Comparison of ENCODE assay signal across 8 mouse cellular contexts in the genomic region with DNA sequence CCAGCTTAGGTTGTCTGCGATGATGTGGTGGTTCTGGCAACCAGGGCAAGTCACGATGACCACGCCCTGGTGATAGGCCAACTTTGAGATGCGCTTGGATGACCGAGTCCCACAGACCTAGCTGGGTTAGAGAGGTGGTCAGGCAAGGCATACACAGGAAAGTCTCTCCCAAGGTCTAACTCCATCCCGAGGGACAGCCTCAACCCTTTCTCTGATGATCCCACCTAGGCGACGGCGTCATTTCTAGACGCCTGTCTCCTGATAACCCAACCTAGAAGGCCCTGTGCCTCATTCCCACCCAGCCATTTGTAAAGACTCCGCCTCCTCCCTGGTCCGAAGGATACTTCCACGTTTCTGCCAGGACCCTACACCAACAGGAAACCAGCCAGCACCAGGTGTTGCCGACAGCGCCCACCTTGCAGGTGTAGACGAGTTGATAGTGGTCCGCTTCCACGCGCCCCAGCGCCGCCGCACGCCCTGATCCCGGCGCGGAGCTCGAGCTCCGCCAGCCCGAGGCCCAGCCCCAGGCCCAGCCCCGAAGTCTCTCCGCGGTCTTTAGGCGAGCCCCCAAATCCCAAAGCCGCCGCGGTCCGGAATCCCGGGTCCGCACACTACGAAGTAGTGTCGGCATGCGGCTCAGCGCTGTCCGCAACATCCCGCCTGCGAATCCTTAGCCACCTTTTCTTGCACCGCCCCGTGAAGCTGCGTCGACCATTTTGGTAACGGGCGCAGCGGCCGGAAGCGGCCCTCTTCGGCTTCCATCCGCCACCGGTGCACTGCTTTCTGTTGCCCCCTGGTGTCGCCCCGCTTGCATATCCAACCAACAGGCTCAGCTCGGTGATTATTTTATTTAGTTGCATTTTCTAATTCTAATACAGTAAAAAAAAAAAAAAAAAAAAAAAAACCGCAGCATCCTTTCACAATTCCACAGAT. TPM values are rescaled to one million over a fixed set of nuclear protein-coding genes. Genes with fewer than 3 reads are reported as not detected.
DNase-seq lines count a peak whose midpoint lies in the region; ATAC-seq and TF ChIP-seq lines count a peak whose summit lies in the region.

A gene (minus strand): TSS at position 753 of the 933 bp plus-strand sequence.

- peaks cover 34% of the 10 kb centered on the region for H3K36me3 ChIP-seq in embryonic facial prominence, embryonic 15.5 days
- peaks cover 35% of the 10 kb centered on the region for H3K36me3 ChIP-seq in kidney, embryonic 14.5 days (ENCODE audit: control insufficient read depth, insufficient read depth, low read length)
- peaks cover 39% of the 10 kb centered on the region for H3K36me3 ChIP-seq in limb, embryonic 15.5 days

- WGBS in bone marrow, adult 2 months = under 1% methylated on average over 62 of the region's 62 CpGs
- WGBS in embryonic facial prominence, embryonic 15.5 days = 2% methylated on average over 62 of the region's 62 CpGs
- WGBS in kidney, embryonic 14.5 days = 2% methylated on average over 62 of the region's 62 CpGs
- 3% methylated on average over 62 of the region's 62 CpGs for WGBS in limb, embryonic 15.5 days

- H3K4me3 ChIP-seq in bone marrow, adult 2 months (replicated peaks; ENCODE audit: control insufficient read depth, low read depth, low read length) = peak within 1 kb of the TSS; percentile 91
- peak within 1 kb of the TSS; percentile 88 for H3K4me3 ChIP-seq in embryonic facial prominence, embryonic 15.5 days (replicated peaks)
- peak within 1 kb of the TSS; percentile 81 for H3K4me3 ChIP-seq in kidney, embryonic 14.5 days (ENCODE audit: low read length)
- peak within 1 kb of the TSS; percentile 85 for H3K4me3 ChIP-seq in limb, embryonic 15.5 days

- peak within 1 kb of the TSS; percentile 97 for H3K4me2 ChIP-seq in embryonic facial prominence, embryonic 15.5 days (replicated peaks)
- H3K4me2 ChIP-seq in kidney, embryonic 14.5 days (replicated peaks; ENCODE audit: low read depth, low read length) = peak within 1 kb of the TSS; percentile 96
- H3K4me2 ChIP-seq in limb, embryonic 15.5 days = peak within 1 kb of the TSS; percentile 98

- H3K27ac ChIP-seq in bone marrow, adult 2 months (ENCODE audit: control insufficient read depth, insufficient read depth, low read depth, low read length, poor library complexity) = peak within 1 kb of the TSS; percentile 73
- H3K27ac ChIP-seq in embryonic facial prominence, embryonic 15.5 days (replicated peaks) = peak within 1 kb of the TSS; percentile 90
- peak within 1 kb of the TSS; percentile 78 for H3K27ac ChIP-seq in kidney, embryonic 14.5 days (ENCODE audit: low read depth, low read length)
- peak within 1 kb of the TSS; percentile 90 for H3K27ac ChIP-seq in limb, embryonic 15.5 days

- no peaks in the 10 kb centered on the region for H3K27me3 ChIP-seq in embryonic facial prominence, embryonic 15.5 days
- H3K27me3 ChIP-seq in kidney, embryonic 14.5 days (ENCODE audit: control insufficient read depth, insufficient read depth, low read length) = no peaks in the 10 kb centered on the region
- no peaks in the 10 kb centered on the region for H3K27me3 ChIP-seq in limb, embryonic 15.5 days

- H3K9ac ChIP-seq in embryonic facial prominence, embryonic 15.5 days = peak within 1 kb of the TSS; percentile 94
- H3K9ac ChIP-seq in kidney, embryonic 14.5 days (ENCODE audit: low read depth, low read length) = peak within 1 kb of the TSS; percentile 85
- H3K9ac ChIP-seq in limb, embryonic 15.5 days = peak within 1 kb of the TSS; percentile 89

- peak; percentile 57 for TF ChIP-seq CTCF in bone marrow, adult 2 months (IDR thresholded peaks at IDR 0.05; ENCODE audit: control insufficient read depth, insufficient read depth, low read length)

- ATAC-seq in embryonic facial prominence, embryonic 15.5 days (ENCODE audit: insufficient number of reproducible peaks, low FRiP score, low TSS enrichment, low read depth) = peak; percentile 73
- peak; percentile 82 for ATAC-seq in kidney, embryonic 14.5 days (ENCODE audit: low FRiP score, low TSS enrichment)
- ATAC-seq in limb, embryonic 15.5 days (ENCODE audit: insufficient number of reproducible peaks, low FRiP score, low TSS enrichment, low read depth) = peak; percentile 73

- no peaks in the 10 kb centered on the region for H3K9me3 ChIP-seq in embryonic facial prominence, embryonic 15.5 days (replicated peaks)
- H3K9me3 ChIP-seq in kidney, embryonic 14.5 days (ENCODE audit: control insufficient read depth, low read length) = no peaks in the 10 kb centered on the region
- no peaks in the 10 kb centered on the region for H3K9me3 ChIP-seq in limb, embryonic 15.5 days

- DNase-seq in 416B (ENCODE audit: low read depth) = peak; percentile 94
- peak; percentile 85 to 92 for DNase-seq in heart, adult 9 months (ENCODE audit: low spot score in 2 of 2)
- DNase-seq in monocyte, adult 2 months (ENCODE audit: low read depth in 1 of 2, low spot score in 2 of 2) = peak; percentile 73 to 82
- DNase-seq in spleen, postnatal 36 days (ENCODE audit: low spot score in 2 of 2) = peak; percentile 91 to 92

- H3K4me1 ChIP-seq in bone marrow, adult 2 months (ENCODE audit: control insufficient read depth, insufficient read depth, low read length) = peaks cover 4% of the 10 kb centered on the region
- H3K4me1 ChIP-seq in embryonic facial prominence, embryonic 15.5 days = peaks cover 40% of the 10 kb centered on the region
- peaks cover 13% of the 10 kb centered on the region for H3K4me1 ChIP-seq in kidney, embryonic 14.5 days (ENCODE audit: control insufficient read depth, insufficient read depth, low read length)
- H3K4me1 ChIP-seq in limb, embryonic 15.5 days = peaks cover 36% of the 10 kb centered on the region

- peak; percentile 67; the same call in 1 of the 2 replicates for TF ChIP-seq POLR2A in bone marrow, adult 2 months (IDR thresholded peaks at IDR 0.05; ENCODE audit: borderline replicate concordance, control insufficient read depth, low read depth, low read length)

RNA-seq across cellular contexts. Expression of the gene that starts here (rescaled TPM):
- 4.0 and 6.9 TPM in 2 replicates for polyA plus RNA-seq in bone marrow, adult 2 months (2011; ENCODE audit: insufficient read depth, insufficient read length, low replicate concordance, missing spikeins)
- 30.2 and 31.9 TPM in 2 replicates for polyA plus RNA-seq in embryonic facial prominence, embryonic 15.5 days (2015; fragmentation: Nextera tagmentation; extraction: Ambion mirVana)
- polyA plus RNA-seq in kidney, embryonic 14.5 days (2014; fragmentation: Nextera tagmentation; extraction: Ambion mirVana) = 27.4 and 33.3 TPM in 2 replicates
- polyA plus RNA-seq in limb, embryonic 15.5 days (2015; fragmentation: Nextera tagmentation; extraction: Ambion mirVana) = 25.4 TPM in 2 replicates

Comparison
In these comparisons a context has a peak if more than half of its experiments do, and no peak if none do; other contexts are left out.
1. Peak in every context shown above with its lines: DNase-seq, ATAC-seq, H3K4me3 ChIP-seq and H3K27ac ChIP-seq.